Mouse (Mus musculus): ENCODE measurements around the gene Atg4d. TPM values are rescaled to one million over a fixed set of nuclear protein-coding genes. Genes with fewer than 3 reads are reported as not detected.

The Atg4d gene
- 10 to 100 TPM; 48.4 to 48.8 TPM for total RNA-seq (2023)

DNA sequence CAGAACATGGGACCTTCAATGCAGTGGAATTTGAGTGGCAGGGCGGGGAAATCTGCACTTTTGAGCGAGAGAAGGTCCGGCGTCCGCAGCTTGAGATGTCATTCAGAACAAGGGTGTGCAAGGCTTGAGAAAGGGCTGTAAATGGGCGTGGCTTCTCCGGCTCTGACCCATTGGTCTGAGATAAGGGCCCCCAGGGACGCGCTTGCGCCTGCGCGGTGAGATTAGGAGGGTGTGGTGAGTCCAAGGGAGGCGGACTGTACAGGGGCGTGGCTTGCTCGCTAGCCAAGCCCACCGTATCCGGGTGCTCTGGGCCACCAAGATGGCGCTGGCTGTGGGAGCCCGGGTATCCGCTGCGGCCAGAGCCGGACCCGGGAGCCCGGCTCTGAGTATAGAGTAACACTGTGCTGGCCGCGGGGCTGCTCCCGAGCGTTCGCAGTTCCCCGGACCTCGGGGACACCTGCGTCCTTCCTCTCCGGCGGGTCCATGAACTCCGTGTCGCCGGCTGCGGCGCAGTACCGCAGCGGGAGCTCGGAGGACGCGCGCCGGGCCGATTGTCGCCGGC, at the start of gene Atg4d:
Gene Atg4d, plus strand, starts transcription at position 294 of the 562 bp plus-strand sequence.

DNA sequence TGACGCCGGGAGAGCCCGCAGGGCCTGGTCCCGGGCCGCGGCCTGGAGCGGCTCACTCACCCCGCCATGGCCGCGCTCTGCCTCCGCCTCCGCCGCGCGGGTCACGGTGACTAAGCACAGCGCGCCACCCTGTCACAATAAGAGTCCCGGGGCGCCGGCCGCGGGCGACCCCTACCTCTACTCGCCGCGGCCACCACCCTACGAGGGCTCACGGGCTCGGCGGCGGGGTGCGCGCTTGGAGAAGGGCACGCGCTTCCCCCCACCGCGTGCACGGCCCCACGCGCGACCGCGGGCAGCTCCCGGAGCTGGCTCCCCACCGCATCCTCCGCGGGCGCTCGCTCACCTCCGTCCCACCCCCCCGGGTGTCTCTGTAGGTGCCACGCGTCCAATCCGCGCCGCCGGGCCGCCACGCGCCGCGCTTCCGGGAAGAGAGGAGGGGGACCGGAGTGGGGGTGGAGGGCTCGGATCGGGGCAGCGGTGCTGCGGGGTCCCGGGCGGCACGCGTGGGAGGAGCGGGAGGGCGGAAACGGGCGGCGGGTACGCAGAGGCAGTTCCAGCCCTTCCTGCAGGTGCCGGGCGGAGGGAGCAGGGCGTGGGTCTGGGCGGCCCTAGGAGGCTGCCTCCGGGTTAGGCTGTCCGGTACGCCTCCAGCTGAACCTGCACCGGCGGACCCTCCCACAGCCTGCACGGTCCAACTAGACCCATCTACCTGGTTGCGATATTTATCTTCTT, 26.2 kb upstream of the Atg4d start, which contains the start of gene Keap1:
Gene Keap1, minus strand, starts transcription at position 629 of the 732 bp plus-strand sequence.

DNA sequence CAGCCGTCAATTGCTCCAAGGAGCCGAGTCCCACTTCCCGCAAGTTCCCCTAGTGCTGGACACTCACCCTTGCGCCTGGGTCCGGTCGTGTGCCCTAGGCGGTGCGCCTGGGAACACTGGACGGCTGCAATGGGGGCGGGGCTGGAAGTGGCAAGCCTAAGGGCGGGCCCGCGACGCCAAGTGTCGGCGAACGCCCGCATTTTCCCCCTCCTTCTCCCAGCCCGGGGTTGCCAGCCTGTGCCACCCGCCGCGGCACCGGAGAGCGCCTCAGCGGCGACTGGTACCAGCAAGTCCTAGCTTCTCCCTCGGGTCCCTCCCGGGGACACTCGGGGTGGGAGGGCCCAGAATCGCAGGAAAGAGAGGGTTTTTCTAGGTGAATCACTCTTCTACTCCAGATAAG, 16.8 kb upstream of the Atg4d start, which contains the start of gene S1pr5:
Gene S1pr5, minus strand, starts transcription at position 118 of the 400 bp plus-strand sequence.

DNA sequence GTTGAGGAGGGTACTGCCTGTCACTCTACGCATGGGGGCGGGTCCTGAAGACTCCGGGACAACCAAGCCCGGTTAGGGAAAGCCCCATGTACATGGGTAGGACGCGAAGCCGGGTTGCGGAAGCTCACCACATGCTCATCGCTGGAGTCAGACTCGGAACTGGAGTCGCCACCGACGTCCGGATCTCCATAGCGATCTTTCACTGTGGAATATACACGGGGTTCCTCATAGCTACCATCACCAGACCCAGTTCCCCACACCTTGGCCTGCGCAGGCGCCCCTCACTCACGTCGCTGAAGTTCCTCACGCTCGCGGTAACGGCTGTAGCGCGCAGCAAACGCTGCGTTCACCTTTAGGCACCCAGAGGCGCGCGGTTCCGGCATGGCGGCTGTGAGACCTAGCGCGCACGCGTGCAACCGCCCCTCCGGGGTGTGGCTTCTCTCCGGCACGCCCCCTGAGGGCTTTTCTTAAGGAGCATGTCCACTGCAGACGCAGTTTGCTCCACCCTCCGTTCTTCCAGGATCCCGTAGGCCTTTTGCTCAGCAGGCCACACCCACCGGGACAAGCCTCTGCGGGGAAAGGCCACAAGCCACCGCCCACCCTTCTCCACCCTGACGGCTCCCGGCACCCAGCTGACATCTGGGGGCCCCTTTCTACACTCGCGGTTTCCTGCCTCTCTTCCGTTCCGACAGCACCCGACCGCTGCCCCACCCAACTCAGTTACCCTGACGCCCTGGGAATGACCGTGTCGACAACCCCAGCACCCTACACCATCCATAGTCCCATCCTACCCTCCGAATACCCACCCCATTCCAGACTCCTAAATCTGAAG, 22.7 kb downstream of the Atg4d start, which contains the start of gene Kri1:
Gene Kri1, minus strand, starts transcription at position 399 of the 832 bp plus-strand sequence.

DNA sequence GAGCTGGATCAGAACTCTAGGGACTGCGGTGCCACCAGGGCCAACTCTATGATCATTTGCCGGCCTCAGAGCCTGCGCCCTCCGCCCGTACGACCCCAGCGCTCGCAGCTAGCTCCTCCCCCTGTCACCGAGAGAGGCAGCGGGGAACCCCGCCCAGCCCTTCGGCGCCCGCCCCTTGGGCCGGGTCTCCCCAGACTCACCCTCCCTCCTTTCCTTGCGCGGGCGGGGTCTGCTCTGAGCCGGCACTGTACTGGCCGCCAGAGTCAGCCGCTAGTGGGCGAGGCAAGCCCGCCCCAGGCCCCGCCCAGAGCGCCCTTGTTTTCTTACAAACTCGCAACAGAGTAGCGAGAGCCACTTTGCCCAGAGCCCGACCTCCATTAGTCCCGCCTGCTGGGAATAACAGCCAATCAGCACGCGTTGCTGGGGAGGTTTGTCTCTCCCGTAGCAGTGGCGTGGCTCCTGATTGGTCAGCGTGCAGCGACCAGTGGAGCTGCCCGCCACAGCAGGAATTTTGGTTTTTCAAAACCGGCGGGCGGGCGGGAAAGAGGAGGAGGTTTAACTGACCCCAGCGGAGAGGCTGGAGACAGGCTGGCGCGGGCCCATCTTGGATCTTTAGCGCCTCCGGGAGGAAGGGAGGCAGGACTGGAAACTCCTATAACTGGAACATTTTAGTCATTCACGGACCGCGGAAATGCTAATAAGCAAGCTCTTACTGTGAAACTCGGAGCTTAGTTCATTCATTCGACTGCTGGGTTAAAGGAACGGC, 26.1 kb downstream of the Atg4d start, which contains the start of gene Cdkn2d:
Gene Cdkn2d, minus strand, starts transcription at position 386 of the 766 bp plus-strand sequence.

DNA sequence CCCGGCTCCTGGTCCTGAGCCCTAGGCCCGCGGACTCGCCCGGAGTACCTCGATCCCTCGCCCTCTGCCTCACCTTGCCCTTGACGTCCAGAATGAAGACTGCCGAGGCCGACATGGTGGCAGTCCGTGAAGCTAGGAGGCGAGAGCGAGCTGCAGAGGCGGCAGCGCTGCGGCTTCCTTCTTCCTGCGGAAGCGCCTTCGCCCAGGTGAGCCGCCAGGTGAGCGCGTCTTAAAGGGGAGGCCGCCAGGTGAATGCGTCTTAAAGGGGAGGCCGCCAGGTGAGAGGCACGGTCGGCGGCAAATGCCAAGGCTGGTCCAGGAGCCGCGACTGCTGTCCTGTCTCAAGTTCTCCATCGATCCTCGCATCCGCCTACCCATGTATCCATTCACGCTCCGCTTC, 47.0 kb downstream of the Atg4d start, which contains the start of gene Ap1m2:
Gene Ap1m2, minus strand, starts transcription at position 204 of the 400 bp plus-strand sequence.

DNA sequence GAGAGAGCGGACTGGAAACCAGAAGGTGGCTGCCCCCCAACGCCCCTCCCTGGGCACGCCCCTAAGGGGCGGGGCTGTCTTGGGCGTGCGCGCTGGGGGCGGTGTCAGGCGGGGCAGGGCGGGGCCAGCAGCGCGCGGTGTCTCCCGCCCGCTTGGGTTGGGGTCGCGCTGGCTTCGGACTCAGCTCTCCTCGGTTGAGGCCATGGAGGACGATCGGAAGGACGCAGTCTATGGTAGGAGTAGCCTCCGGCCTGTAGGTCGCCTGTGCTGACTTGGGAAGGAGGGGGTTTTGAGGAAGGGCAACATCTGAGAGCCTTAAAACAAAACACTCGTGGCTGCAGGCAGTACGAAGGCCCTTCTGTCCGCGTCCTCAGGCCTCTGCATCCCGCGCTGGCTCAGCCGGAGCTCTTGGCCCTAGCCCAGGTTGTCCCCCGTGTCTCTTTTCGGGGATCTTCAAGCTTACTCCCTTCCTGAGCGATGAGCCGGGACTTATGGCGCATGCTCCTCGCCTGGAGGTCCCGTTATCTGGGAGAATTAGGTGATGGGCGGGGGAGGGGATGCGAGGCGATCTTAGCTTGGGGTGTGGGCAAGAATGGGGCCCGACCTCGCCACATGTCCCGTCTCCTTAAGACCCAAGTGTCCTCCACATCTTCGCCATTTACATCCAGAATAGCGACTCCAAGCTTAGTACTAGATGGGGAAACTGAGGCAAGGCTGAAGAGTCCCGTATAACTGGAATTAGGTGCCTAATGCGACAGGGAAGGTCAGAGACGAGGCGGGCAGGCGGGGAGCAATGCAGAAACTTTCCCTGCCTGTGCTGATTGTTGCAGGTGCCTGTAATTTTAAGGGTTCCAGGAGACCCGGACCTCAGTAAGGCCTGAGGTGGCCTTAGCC, 55.8 kb downstream of the Atg4d start, which contains the start of gene Slc44a2:
Gene Slc44a2, plus strand, starts transcription at position 80 of the 894 bp plus-strand sequence.

Other genes starting within 250 kb of the Atg4d start
- 10 to 100 TPM; 43.1 to 49.4 TPM for gene Icam1, start 249.3 kb upstream of the Atg4d start, total RNA-seq (2023)
- gene Icam4, start 235.9 kb upstream of the Atg4d start, total RNA-seq (2023) = 1 to 10 TPM in 1 of 2 experiments, under 1 TPM in 1; 0.56 to 1.2 TPM
- under 1 TPM; 0.62 to 0.73 TPM for gene Icam5, start 233.2 kb upstream of the Atg4d start, total RNA-seq (2023)
- 1 to 10 TPM; 2.6 to 3.7 TPM for gene Zglp1, start 198.2 kb upstream of the Atg4d start, total RNA-seq (2023)
- 1 to 10 TPM; 2.3 to 4.1 TPM for gene Gm49373, start 192.2 kb upstream of the Atg4d start, total RNA-seq (2023)
- 10 to 100 TPM; 33.5 to 34.0 TPM for gene Fdx1l, start 191.7 kb upstream of the Atg4d start, total RNA-seq (2023)
- 10 to 100 TPM; 12.8 to 16.0 TPM for gene Gm38431, start 173.3 kb upstream of the Atg4d start, total RNA-seq (2023)
- gene Raver1, start 173.3 kb upstream of the Atg4d start, total RNA-seq (2023) = 100 to 1,000 TPM; 110 to 111 TPM
- 10 to 100 TPM; 65.7 to 68.6 TPM for gene Tyk2, start 134.1 kb upstream of the Atg4d start, total RNA-seq (2023)
- gene Cdc37, start 115.3 kb upstream of the Atg4d start, total RNA-seq (2023) = 100 to 1,000 TPM; 132 to 148 TPM
- 1 to 10 TPM in 1 of 2 experiments, under 1 TPM in 1; 0.74 to 1.8 TPM for gene Pde4a, start 99.6 kb upstream of the Atg4d start, total RNA-seq (2023)
- 10 to 100 TPM; 35.2 to 43.8 TPM for gene Keap1, start 25.9 kb upstream of the Atg4d start, total RNA-seq (2023)
- gene S1pr5, start 16.9 kb upstream of the Atg4d start, total RNA-seq (2023) = 1 to 10 TPM; 1.1 to 1.9 TPM
- 100 to 1,000 TPM; 142 to 150 TPM for gene Kri1, start 22.7 kb downstream of the Atg4d start, total RNA-seq (2023)
- gene Cdkn2d, start 26.1 kb downstream of the Atg4d start, total RNA-seq (2023) = 10 to 100 TPM; 48.2 to 56.3 TPM
- gene Ap1m2, start 47.0 kb downstream of the Atg4d start, total RNA-seq (2023) = 1 to 10 TPM; 1.8 to 2.7 TPM
- gene Slc44a2, start 55.4 kb downstream of the Atg4d start, total RNA-seq (2023) = 100 to 1,000 TPM; 379 to 394 TPM
- gene Ilf3, start 102.6 kb downstream of the Atg4d start, total RNA-seq (2023) = 100 to 1,000 TPM in 1 of 2 experiments, 10 to 100 TPM in 1; 99.5 to 106 TPM
- gene Qtrt1, start 146.5 kb downstream of the Atg4d start, total RNA-seq (2023) = 10 to 100 TPM; 68.8 to 72.1 TPM
- gene Dnm2, start 159.6 kb downstream of the Atg4d start, total RNA-seq (2023) = 100 to 1,000 TPM; 324 to 341 TPM
- 1 to 10 TPM; 2.0 to 3.1 TPM for gene Tmed1, start 245.0 kb downstream of the Atg4d start, total RNA-seq (2023)